Mouse (Mus musculus) forebrain, embryonic 12.5 days (tissue): ENCODE data around the gene Zfp260. TPM values are rescaled to one million over a fixed set of nuclear protein-coding genes. Genes with fewer than 3 reads are reported as not detected.

Experiments used
- ATAC-seq: fragments of 200-750 bp; cut with Nextera tagmentation; 2 replicates; pipeline ENCODE4 v1.8.0; 2017; ENCODE audit warnings: moderate TSS enrichment; ENCODE audit not compliant: low FRiP score
- H3K27ac ChIP-seq: fragments of 300-500 bp; sonication (generic); 2 replicates; pipeline ENCODE4 v1.5.1; 2016; ENCODE audit warnings: mild to moderate bottlenecking
- H3K27me3 ChIP-seq: fragments of 300-500 bp; sonication (generic); 2 replicates; pipeline ENCODE4 v1.6.1; 2016; ENCODE audit warnings: mild to moderate bottlenecking
- H3K36me3 ChIP-seq: fragments of 300-500 bp; sonication (generic); replicated peaks from 2 replicates; pipeline ENCODE4 v1.6.1; 2016; ENCODE audit warnings: mild to moderate bottlenecking
- H3K4me1 ChIP-seq: fragments of 300-500 bp; sonication (generic); 2 replicates; pipeline ENCODE4 v1.6.1; 2016
- H3K4me2 ChIP-seq: fragments of 300-500 bp; sonication (generic); 2 replicates; pipeline ENCODE4 v1.6.1; 2016; ENCODE audit warnings: mild to moderate bottlenecking, moderate library complexity
- H3K4me3 ChIP-seq: fragments of 300-500 bp; sonication (generic); replicated peaks from 2 replicates; pipeline ENCODE4 v1.5.1; 2016; ENCODE audit warnings: mild to moderate bottlenecking
- H3K9ac ChIP-seq: fragments of 300-500 bp; sonication (generic); 2 replicates; pipeline ENCODE4 v1.6.1; 2016; ENCODE audit warnings: mild to moderate bottlenecking
- H3K9me3 ChIP-seq: fragments of 300-500 bp; sonication (generic); 2 replicates; pipeline ENCODE4 v1.6.1; 2016
- WGBS: fragments of 180-500 bp; shearing (Covaris S2); methylation state at CpG from one replicate; pipeline ENCODE4 v1.1.7; 2016; 5-methylcytosine and 5-hydroxymethylcytosine counted together
- polyA plus RNA-seq: library from polyadenylated mRNA; unstranded; fragments of >200 nt; fragmentation: Nextera tagmentation; extraction: Ambion mirVana; gene quantifications from 2 replicates; pipeline ENCODE4 v1.2.1, GENCODE M21; 2016

The Zfp260 gene
- polyA plus RNA-seq = 129 TPM in 2 replicates

GRCm38 (mm10) chr7:30094646-30095429 is at the start of gene Zfp260:
Gene Zfp260, plus strand, starts transcription at chr7:30094777.
- Histone ChIP-seq H3K4me1 (peaks cover 21% of the 10 kb centered on the region), H3K4me2 (peak within 1 kb of the TSS; percentile 81), H3K27me3 (no peaks in the 10 kb centered on the region), H3K27ac (peak within 1 kb of the TSS; percentile 96), H3K9me3 (no peaks in the 10 kb centered on the region), H3K9ac (peak within 1 kb of the TSS; percentile 70), H3K36me3 (peaks cover 23% of the 10 kb centered on the region), H3K4me3 (peak within 1 kb of the TSS; percentile 49)
- under 1% methylated on average over 26 of the region's 26 CpGs for WGBS
- peak; percentile 76 for ATAC-seq

GRCm38 (mm10) chr7:30048126-30048525 is 46.5 kb upstream of the Zfp260 start:
- no peak for ATAC-seq

GRCm38 (mm10) chr7:30050882-30051548 is 43.6 kb upstream of the Zfp260 start, which contains the start of gene Zfp14:
Gene Zfp14, minus strand, starts transcription at chr7:30051380.
- Histone ChIP-seq H3K9me3 (no peaks in the 10 kb centered on the region), H3K4me3 (peak within 1 kb of the TSS; percentile 78), H3K9ac (peak within 1 kb of the TSS; percentile 79), H3K4me1 (peaks cover 11% of the 10 kb centered on the region), H3K27me3 (no peaks in the 10 kb centered on the region), H3K27ac (peak within 1 kb of the TSS; percentile 87), H3K4me2 (peak within 1 kb of the TSS; percentile 81), H3K36me3 (peaks cover 11% of the 10 kb centered on the region)
- peak; percentile 98 for ATAC-seq
- WGBS = 1% methylated on average over 40 of the region's 40 CpGs

More at GRCm38 (mm10) chr7:30048126-30048525, 46.5 kb upstream of the Zfp260 start:
- Histone ChIP-seq H3K36me3 (no peaks in the 10 kb centered on the region; the same call in 1 of the 2 replicates), H3K27ac (no peak overlapping the region), H3K4me3 (no peak overlapping the region), H3K4me1 (peaks cover 11% of the 10 kb centered on the region), H3K4me2 (no peak overlapping the region), H3K9me3 (no peaks in the 10 kb centered on the region), H3K27me3 (no peaks in the 10 kb centered on the region), H3K9ac (no peak overlapping the region)
- 90% methylated on average over 4 of the region's 4 CpGs for WGBS

- no peaks in the 10 kb centered on the region for H3K9me3 ChIP-seq
- no peaks in the 10 kb centered on the region for H3K27me3 ChIP-seq
- H3K4me3 ChIP-seq = no peak overlapping the region
- no peak for ATAC-seq
- H3K27ac ChIP-seq = no peak overlapping the region
- H3K9ac ChIP-seq = no peak overlapping the region
- peaks cover 29% of the 10 kb centered on the region for H3K36me3 ChIP-seq
- no peak overlapping the region for H3K4me2 ChIP-seq
- peaks cover 11% of the 10 kb centered on the region for H3K4me1 ChIP-seq
- WGBS = 7% methylated on average over 3 of the region's 3 CpGs
Observed at GRCm38 (mm10) chr7:30053591-30053990, 41.0 kb upstream of the Zfp260 start.

- 86% methylated on average over 6 of the region's 6 CpGs for WGBS
Observed at GRCm38 (mm10) chr7:30060341-30060740, 34.2 kb upstream of the Zfp260 start.

GRCm38 (mm10) chr7:30062478-30062877 is 32.1 kb upstream of the Zfp260 start:
- Histone ChIP-seq H3K4me1 (no peaks in the 10 kb centered on the region), H3K36me3 (peaks cover 70% of the 10 kb centered on the region), H3K9ac (no peak overlapping the region), H3K4me3 (no peak overlapping the region), H3K27me3 (no peaks in the 10 kb centered on the region), H3K4me2 (no peak overlapping the region), H3K27ac (no peak overlapping the region), H3K9me3 (no peaks in the 10 kb centered on the region)
- no peak for ATAC-seq
- 87% methylated on average over 5 of the region's 5 CpGs for WGBS

More at GRCm38 (mm10) chr7:30060341-30060740, 34.2 kb upstream of the Zfp260 start:
- Histone ChIP-seq H3K27me3 (no peaks in the 10 kb centered on the region), H3K9ac (no peak overlapping the region), H3K4me1 (no peaks in the 10 kb centered on the region), H3K4me2 (no peak overlapping the region), H3K9me3 (no peaks in the 10 kb centered on the region), H3K27ac (no peak overlapping the region), H3K36me3 (peaks cover 78% of the 10 kb centered on the region), H3K4me3 (no peak overlapping the region)
- no peak for ATAC-seq

GRCm38 (mm10) chr7:30064622-30065021 is 30.0 kb upstream of the Zfp260 start:
- no peaks in the 10 kb centered on the region for H3K4me1 ChIP-seq
- H3K27ac ChIP-seq = no peak overlapping the region
- ATAC-seq = no peak
- H3K4me3 ChIP-seq = no peak overlapping the region
- no peak overlapping the region for H3K9ac ChIP-seq
- no peaks in the 10 kb centered on the region for H3K27me3 ChIP-seq
- H3K9me3 ChIP-seq = no peaks in the 10 kb centered on the region
- no peak overlapping the region for H3K4me2 ChIP-seq
- H3K36me3 ChIP-seq = peaks cover 73% of the 10 kb centered on the region
- WGBS = 87% methylated on average over 5 of the region's 5 CpGs

- H3K27ac ChIP-seq = peak within 1 kb of the TSS; percentile 77
- H3K4me3 ChIP-seq = peak within 1 kb of the TSS; percentile 81
- H3K4me1 ChIP-seq = peaks cover 7% of the 10 kb centered on the region; the same call in 1 of the 2 replicates
- under 1% methylated on average over 50 of the region's 50 CpGs for WGBS
- H3K9me3 ChIP-seq = no peaks in the 10 kb centered on the region
- ATAC-seq = peak; percentile 89
- peaks cover 24% of the 10 kb centered on the region for H3K36me3 ChIP-seq
- H3K27me3 ChIP-seq = no peaks in the 10 kb centered on the region
- peak within 1 kb of the TSS; percentile 82 for H3K9ac ChIP-seq
- H3K4me2 ChIP-seq = peak within 1 kb of the TSS; percentile 92
Observed at GRCm38 (mm10) chr7:30072146-30073028, 22.2 kb upstream of the Zfp260 start, which contains the start of gene Zfp82. Gene Zfp82, minus strand, starts transcription at chr7:30072900.

GRCm38 (mm10) chr7:30086524-30086923 is 8.1 kb upstream of the Zfp260 start:
- Histone ChIP-seq H3K27me3 (no peaks in the 10 kb centered on the region), H3K36me3 (peaks cover 46% of the 10 kb centered on the region), H3K9me3 (peaks cover 4% of the 10 kb centered on the region; the same call in 1 of the 2 replicates), H3K4me3 (no peak overlapping the region), H3K9ac (no peak overlapping the region), H3K4me2 (no peak overlapping the region), H3K27ac (no peak overlapping the region), H3K4me1 (peaks cover 29% of the 10 kb centered on the region)
- WGBS = 93% methylated on average over 9 of the region's 9 CpGs
- ATAC-seq = no peak

GRCm38 (mm10) chr7:30089405-30089804 is 5.2 kb upstream of the Zfp260 start:
- Histone ChIP-seq H3K27me3 (no peaks in the 10 kb centered on the region), H3K4me3 (peak overlapping the region; percentile 67), H3K9ac (peak overlapping the region; percentile 75), H3K4me2 (peak overlapping the region; percentile 72), H3K27ac (no peak overlapping the region), H3K36me3 (peaks cover 28% of the 10 kb centered on the region), H3K9me3 (peaks cover 4% of the 10 kb centered on the region; the same call in 1 of the 2 replicates), H3K4me1 (peaks cover 37% of the 10 kb centered on the region)
- WGBS = 14% methylated on average over 6 of the region's 6 CpGs
- no peak for ATAC-seq

- peak within 1 kb of the TSS; percentile 72 for H3K4me2 ChIP-seq
- H3K4me1 ChIP-seq = peaks cover 37% of the 10 kb centered on the region
- H3K9me3 ChIP-seq = peaks cover 2% of the 10 kb centered on the region; the same call in 1 of the 2 replicates
- peak within 1 kb of the TSS; percentile 67 for H3K4me3 ChIP-seq
- peak within 1 kb of the TSS; percentile 75 for H3K9ac ChIP-seq
- peak within 1 kb of the TSS; percentile 88 for H3K27ac ChIP-seq
- peak; percentile 92 for ATAC-seq
- under 1% methylated on average over 40 of the region's 40 CpGs for WGBS
- H3K27me3 ChIP-seq = no peaks in the 10 kb centered on the region
- H3K36me3 ChIP-seq = peaks cover 18% of the 10 kb centered on the region
Observed at GRCm38 (mm10) chr7:30090092-30090969, 4.2 kb upstream of the Zfp260 start, which contains the start of the genes Gm26920 and Zfp566. Gene Gm26920, minus strand, starts transcription at chr7:30090410. Gene Zfp566, minus strand, starts transcription at chr7:30090527.
